ENCODE assay signal across 13 mouse cellular contexts in genomic region chr5:146912206-146912605, GRCm38 (mm10). TPM values are rescaled to one million over a fixed set of nuclear protein-coding genes. Genes with fewer than 3 reads are reported as not detected.
DNase-seq lines count a peak whose midpoint lies in the region; ATAC-seq lines count a peak whose summit lies in the region.
"Had no signal": no experiment of that assay in that cellular context is flagged by ENCODE, and none has a peak within 500 bp of the region (broad histone marks: within the 10 kb centered on the region; RNA-seq: fewer than 3 reads in every experiment).

No protein-coding gene starts in this region.

- H3K27me3 ChIP-seq in kidney, embryonic 14.5 days (ENCODE audit: control insufficient read depth, insufficient read depth, low read length), result no peaks in the 10 kb centered on the region
- 0 out of 2 replicates have a peak, but pooled peaks cover 2% of the 10 kb centered on the region for H3K27me3 ChIP-seq in liver, embryonic 13.5 days

- H3K27ac ChIP-seq in kidney, embryonic 14.5 days (ENCODE audit: low read depth, low read length), result no peak overlapping the region; the same call in 1 of the 2 replicates
- H3K27ac ChIP-seq in liver, embryonic 13.5 days, result peak overlapping the region; percentile 54; the same call in 1 of the 2 replicates
- H3K27ac ChIP-seq: left cerebral cortex, adult 2 months; midbrain, embryonic 10.5 days had no signal

- peak; percentile 66; the same call in 1 of the 2 replicates for ATAC-seq in kidney, embryonic 14.5 days (ENCODE audit: low FRiP score, low TSS enrichment)
- peak; percentile 76 for ATAC-seq in liver, embryonic 13.5 days (ENCODE audit: low read depth)
- 0 out of 2 replicates have a peak, but pooled peaks have one; percentile 3 for ATAC-seq in megakaryocyte progenitor cell, adult 5-6 weeks (replicated peaks; ENCODE audit: poor library complexity)
- ATAC-seq: activated CD4-positive, CD25-positive, alpha-beta regulatory T cell, adult 4 months; forebrain, postnatal 0 days had no signal

- H3K4me3 ChIP-seq in kidney, embryonic 14.5 days (ENCODE audit: low read length), result no peak overlapping the region
- H3K4me3 ChIP-seq in liver, embryonic 13.5 days (replicated peaks), result no peak overlapping the region
- H3K4me3 ChIP-seq: left cerebral cortex, adult 2 months; midbrain, embryonic 10.5 days had no signal

- H3K4me1 ChIP-seq in kidney, embryonic 14.5 days (ENCODE audit: control insufficient read depth, insufficient read depth, low read length), result peaks cover 13% of the 10 kb centered on the region; the same call in 1 of the 2 replicates
- peaks cover 16% of the 10 kb centered on the region; the same call in 1 of the 2 replicates for H3K4me1 ChIP-seq in liver, embryonic 13.5 days (replicated peaks)

- WGBS in kidney, embryonic 14.5 days, result 4% methylated on average over 9 of the region's 9 CpGs
- WGBS in liver, embryonic 13.5 days (ENCODE audit: insufficient replicate concordance), result 15% methylated on average over 9 of the region's 9 CpGs

- H3K4me2 ChIP-seq in kidney, embryonic 14.5 days (replicated peaks; ENCODE audit: low read depth, low read length), result no peak overlapping the region
- H3K4me2 ChIP-seq in liver, embryonic 13.5 days, result no peak overlapping the region

- no peaks in the 10 kb centered on the region for H3K9me3 ChIP-seq in kidney, embryonic 14.5 days (ENCODE audit: control insufficient read depth, low read length)
- no peaks in the 10 kb centered on the region for H3K9me3 ChIP-seq in liver, embryonic 13.5 days (replicated peaks)
- H3K9me3 ChIP-seq: midbrain, embryonic 10.5 days had no signal

- no peak for DNase-seq in kidney, postnatal 14 days
- peak; percentile 62 for DNase-seq in ZHBTc4 (ENCODE audit: low read depth, low spot score)
- DNase-seq in liver, embryonic 13.5 days, result no peak
- no peak for DNase-seq in cerebellum, postnatal 14 days
- DNase-seq in adrenal gland, postnatal 10 days, result no peak
- DNase-seq in heart, postnatal 4 days, result no peak
- DNase-seq: forebrain, postnatal 0 days; kidney, adult 11 months had no signal

- no peak overlapping the region for H3K9ac ChIP-seq in kidney, embryonic 14.5 days (ENCODE audit: low read depth, low read length)
- H3K9ac ChIP-seq in liver, embryonic 13.5 days, result no peak overlapping the region
- H3K9ac ChIP-seq: forebrain, postnatal 0 days had no signal

- H3K36me3 ChIP-seq in kidney, embryonic 14.5 days (ENCODE audit: control insufficient read depth, insufficient read depth, low read length), result no peaks in the 10 kb centered on the region
- H3K36me3 ChIP-seq in liver, embryonic 13.5 days, result no peaks in the 10 kb centered on the region
- H3K36me3 ChIP-seq: midbrain, embryonic 10.5 days had no signal

RNA-seq across cellular contexts. Expression of gene Gtf3a, which starts 36.3 kb away (rescaled TPM):
- 137 and 140 TPM in 2 replicates for polyA plus RNA-seq in kidney, embryonic 14.5 days (2014; fragmentation: Nextera tagmentation; extraction: Ambion mirVana)
- polyA plus RNA-seq in liver, embryonic 13.5 days (2015; fragmentation: Nextera tagmentation; extraction: Ambion mirVana), result 77.0 and 84.6 TPM in 2 replicates
- total RNA-seq in megakaryocyte progenitor cell, adult 5-6 weeks (2015), result 115 and 127 TPM in 2 replicates
- 162 and 163 TPM in 2 replicates for total RNA-seq in megakaryocyte progenitor cell, adult 5-6 weeks (2017)
- total RNA-seq in adrenal gland, postnatal 10 days (2021), result 10 to 100 TPM; 34.8 to 39.8 TPM
- 10 to 100 TPM; 29.2 to 29.5 TPM for total RNA-seq in heart, postnatal 4 days (2021)

RNA-seq across cellular contexts. Expression of gene Mtif3, which starts 51.4 kb away (rescaled TPM):
- 21.1 and 24.3 TPM in 2 replicates for polyA plus RNA-seq in kidney, embryonic 14.5 days (2014; fragmentation: Nextera tagmentation; extraction: Ambion mirVana)
- 14.7 and 15.3 TPM in 2 replicates for polyA plus RNA-seq in liver, embryonic 13.5 days (2015; fragmentation: Nextera tagmentation; extraction: Ambion mirVana)
- total RNA-seq in megakaryocyte progenitor cell, adult 5-6 weeks (2015), result 8.5 and 14.5 TPM in 2 replicates
- total RNA-seq in megakaryocyte progenitor cell, adult 5-6 weeks (2017), result 27.3 and 38.0 TPM in 2 replicates
- total RNA-seq in adrenal gland, postnatal 10 days (2021), result 10 to 100 TPM; 28.9 to 36.7 TPM
- 10 to 100 TPM; 13.3 to 15.7 TPM for total RNA-seq in heart, postnatal 4 days (2021)

Comparison
In these comparisons a context has a peak if more than half of its experiments do, and no peak if none do; other contexts are left out.
1. ATAC-seq: peak in every context shown above with its lines; median percentile 76 in liver, embryonic 13.5 days; 66 in kidney, embryonic 14.5 days; 3 in megakaryocyte progenitor cell, adult 5-6 weeks.